Mouse (Mus musculus): ENCODE data around the gene Trim56. TPM values are rescaled to one million over a fixed set of nuclear protein-coding genes. Genes with fewer than 3 reads are reported as not detected.
"Not testable (repeated sequence)": the region's sequence is repeated elsewhere in the genome, so short reads cannot be mapped to it uniquely, and the experiment has no call there.

The Trim56 gene
- polyA plus RNA-seq, 1 experiment from 2014 or later, result 9.7 TPM

DNA sequence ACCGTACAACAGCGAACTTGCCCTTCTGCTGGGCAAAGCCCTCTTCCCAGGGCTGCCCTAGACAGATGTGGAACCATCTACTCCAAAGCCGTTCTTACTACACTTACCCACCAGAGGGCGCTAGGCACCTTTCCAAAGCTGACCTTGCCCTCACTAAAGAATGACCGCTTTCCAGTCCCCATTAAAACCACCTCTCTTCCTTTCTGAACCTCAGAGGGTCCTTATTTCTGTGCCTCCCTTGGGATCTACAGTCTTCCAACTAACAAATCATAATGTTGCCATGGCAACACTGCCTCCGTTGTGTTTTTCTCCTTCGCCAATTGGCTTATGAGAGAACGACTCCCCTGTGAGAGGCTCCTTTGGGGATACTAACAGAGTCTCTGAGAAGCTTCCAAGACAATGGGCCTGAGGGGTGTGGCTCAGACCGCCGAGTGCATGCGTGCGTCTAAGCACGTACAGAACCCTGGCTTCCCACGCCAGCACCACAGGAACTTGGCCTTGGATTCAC lies 6.7 kb upstream of the Trim56 start:
- Histone ChIP-seq H3K4me2 (0 out of 2 replicates have a peak overlapping the region, but pooled peaks have one; percentile 13), H3K9ac (no peak overlapping the region), H3K4me3 (replicated peaks) (no peak overlapping the region), H3K27me3 (replicated peaks) (no peaks in the 10 kb centered on the region), H3K9me3 (no peaks in the 10 kb centered on the region), H3K36me3 (no peaks in the 10 kb centered on the region), H3K4me1 (peaks cover 6% of the 10 kb centered on the region; the same call in 1 of the 2 replicates), H3K27ac (no peak overlapping the region)
- ATAC-seq (ENCODE audit: insufficient read depth, low FRiP score, low read depth), result peak; percentile 40
- WGBS, result 8% methylated on average over 14 of the region's 14 CpGs

DNA sequence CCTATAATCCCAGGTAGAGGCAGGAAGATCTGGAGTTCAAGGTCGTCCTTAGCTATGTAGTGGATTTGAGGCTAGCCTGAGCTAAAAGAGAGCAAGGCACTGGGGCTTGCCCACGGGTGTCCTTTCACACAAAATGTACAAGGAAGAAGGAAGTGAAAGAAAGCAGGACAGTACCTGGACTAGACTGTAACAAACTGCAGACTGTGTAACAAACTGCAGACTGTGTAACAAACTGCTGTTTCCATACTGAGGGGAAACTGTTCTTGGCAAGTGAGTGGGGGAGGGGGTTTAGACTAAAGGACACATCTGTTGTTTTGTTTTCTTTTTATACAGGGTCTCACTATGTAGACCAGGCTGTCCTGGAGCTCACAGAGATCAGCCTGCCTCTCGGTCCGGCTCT lies 5.3 kb upstream of the Trim56 start:
- no peak for ATAC-seq (ENCODE audit: insufficient read depth, low FRiP score, low read depth)
- H3K9me3 ChIP-seq, result no peaks in the 10 kb centered on the region
- peaks cover 11% of the 10 kb centered on the region; the same call in 1 of the 2 replicates for H3K4me1 ChIP-seq
- no peak overlapping the region for H3K27ac ChIP-seq
- H3K36me3 ChIP-seq, result no peaks in the 10 kb centered on the region
- H3K4me2 ChIP-seq, result no peak overlapping the region
- no peaks in the 10 kb centered on the region for H3K27me3 ChIP-seq (replicated peaks)
- H3K4me3 ChIP-seq (replicated peaks), result no peak overlapping the region
- no peak overlapping the region for H3K9ac ChIP-seq
- 71% methylated on average over 4 of the region's 4 CpGs for WGBS

GRCm38 (mm10) chr5:137118878-137119277 lies 2.9 kb upstream of the Trim56 start:
- Histone ChIP-seq H3K9me3 (no peaks in the 10 kb centered on the region), H3K36me3 (peaks cover 8% of the 10 kb centered on the region), H3K27me3 (replicated peaks) (no peaks in the 10 kb centered on the region), H3K27ac (no peak overlapping the region), H3K4me2 (no peak overlapping the region), H3K9ac (no peak overlapping the region), H3K4me3 (replicated peaks) (no peak overlapping the region), H3K4me1 (peaks cover 20% of the 10 kb centered on the region; the same call in 1 of the 2 replicates)
- 82% methylated on average over 4 of the region's 4 CpGs for WGBS
- ATAC-seq (ENCODE audit: insufficient read depth, low FRiP score, low read depth), result no peak

- H3K4me1 ChIP-seq, result peaks cover 19% of the 10 kb centered on the region; the same call in 1 of the 2 replicates
Observed at GRCm38 (mm10) chr5:137117994-137118393, 2.0 kb upstream of the Trim56 start.

DNA sequence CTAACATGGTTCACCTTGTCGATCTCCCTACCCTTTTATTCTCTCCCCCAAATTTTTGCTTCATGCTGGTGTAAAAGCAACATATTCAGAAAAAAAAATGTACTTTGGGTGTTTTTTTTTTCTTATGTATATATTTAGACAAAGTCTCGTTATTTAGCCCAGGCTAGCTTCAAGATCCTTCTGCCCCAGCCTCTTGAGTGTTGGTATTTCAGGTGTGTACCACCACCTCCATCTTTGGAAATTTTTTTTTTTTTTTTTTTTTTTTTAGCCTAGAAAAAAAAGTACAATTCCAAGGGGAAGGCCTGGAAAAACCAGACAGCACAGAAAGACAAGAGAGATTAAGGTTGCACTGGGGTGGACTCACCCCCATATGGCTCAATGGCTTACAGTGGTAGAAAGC lies 978 bp upstream of the Trim56 start:
- H3K27me3 ChIP-seq (replicated peaks), result no peaks in the 10 kb centered on the region
- peaks cover 22% of the 10 kb centered on the region for H3K36me3 ChIP-seq
- ATAC-seq (ENCODE audit: insufficient read depth, low FRiP score, low read depth), result no peak
- no peaks in the 10 kb centered on the region for H3K9me3 ChIP-seq
- H3K9ac ChIP-seq, result no peak overlapping the region
- H3K4me2 ChIP-seq, result no peak overlapping the region
- 75% methylated on average over 2 of the region's 2 CpGs for WGBS
- H3K4me1 ChIP-seq, result peaks cover 14% of the 10 kb centered on the region; the same call in 1 of the 2 replicates
- H3K27ac ChIP-seq, result no peak overlapping the region
- no peak overlapping the region for H3K4me3 ChIP-seq (replicated peaks)

More at GRCm38 (mm10) chr5:137117994-137118393, 2.0 kb upstream of the Trim56 start:
- not testable (repeated sequence) for H3K4me2 ChIP-seq; H3K4me3 ChIP-seq (replicated peaks); H3K9ac ChIP-seq; H3K27ac ChIP-seq; H3K9me3 ChIP-seq; H3K27me3 ChIP-seq (replicated peaks); ATAC-seq (ENCODE audit: insufficient read depth, low FRiP score, low read depth)
- WGBS, result 85% methylated on average over 3 of the region's 3 CpGs
- peaks cover 17% of the 10 kb centered on the region for H3K36me3 ChIP-seq

DNA sequence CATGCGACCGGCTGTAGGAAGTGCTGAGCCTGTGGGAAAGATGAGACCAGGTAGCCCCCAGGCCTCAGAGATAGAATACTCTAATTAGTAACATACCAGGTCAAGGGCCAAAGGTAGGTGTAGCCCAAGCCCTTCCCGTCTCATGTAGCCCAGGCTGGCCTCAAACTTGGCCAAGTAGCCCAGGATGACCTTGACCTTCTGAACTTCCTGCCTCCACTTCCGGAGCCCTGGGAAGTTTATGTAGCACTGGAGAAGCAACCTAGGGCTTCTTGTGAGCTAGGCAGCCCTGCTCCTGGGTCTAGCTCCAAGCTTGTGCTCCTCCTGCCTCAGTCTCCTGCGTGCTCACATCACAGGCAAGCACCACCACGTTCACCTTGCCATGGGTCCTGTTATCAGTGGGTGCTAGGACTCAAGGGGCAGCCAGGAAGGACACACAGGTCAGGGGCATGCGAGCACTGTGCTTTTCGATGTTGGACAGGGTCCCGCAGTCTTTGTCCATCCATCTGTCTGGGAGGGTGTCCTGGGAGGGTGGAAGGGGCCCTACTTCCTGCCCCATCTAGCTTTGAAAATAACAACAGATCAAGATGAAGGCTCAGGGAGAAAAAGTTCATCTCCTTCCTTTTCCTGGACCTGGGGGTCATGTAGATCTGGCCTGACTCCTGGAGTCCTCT lies 983 bp downstream of the Trim56 start:
- peak overlapping the region; percentile 68 for H3K4me3 ChIP-seq (replicated peaks)
- WGBS, result 60% methylated on average over 9 of the region's 9 CpGs
- peak overlapping the region; percentile 79 for H3K4me2 ChIP-seq
- no peaks in the 10 kb centered on the region for H3K27me3 ChIP-seq (replicated peaks)
- no peak for ATAC-seq (ENCODE audit: insufficient read depth, low FRiP score, low read depth)
- peaks cover 14% of the 10 kb centered on the region; the same call in 1 of the 2 replicates for H3K4me1 ChIP-seq
- H3K36me3 ChIP-seq, result peaks cover 22% of the 10 kb centered on the region
- H3K9me3 ChIP-seq, result no peaks in the 10 kb centered on the region
- peak overlapping the region; percentile 48; the same call in 1 of the 2 replicates for H3K9ac ChIP-seq
- H3K27ac ChIP-seq, result no peak overlapping the region; the same call in 1 of the 2 replicates

DNA sequence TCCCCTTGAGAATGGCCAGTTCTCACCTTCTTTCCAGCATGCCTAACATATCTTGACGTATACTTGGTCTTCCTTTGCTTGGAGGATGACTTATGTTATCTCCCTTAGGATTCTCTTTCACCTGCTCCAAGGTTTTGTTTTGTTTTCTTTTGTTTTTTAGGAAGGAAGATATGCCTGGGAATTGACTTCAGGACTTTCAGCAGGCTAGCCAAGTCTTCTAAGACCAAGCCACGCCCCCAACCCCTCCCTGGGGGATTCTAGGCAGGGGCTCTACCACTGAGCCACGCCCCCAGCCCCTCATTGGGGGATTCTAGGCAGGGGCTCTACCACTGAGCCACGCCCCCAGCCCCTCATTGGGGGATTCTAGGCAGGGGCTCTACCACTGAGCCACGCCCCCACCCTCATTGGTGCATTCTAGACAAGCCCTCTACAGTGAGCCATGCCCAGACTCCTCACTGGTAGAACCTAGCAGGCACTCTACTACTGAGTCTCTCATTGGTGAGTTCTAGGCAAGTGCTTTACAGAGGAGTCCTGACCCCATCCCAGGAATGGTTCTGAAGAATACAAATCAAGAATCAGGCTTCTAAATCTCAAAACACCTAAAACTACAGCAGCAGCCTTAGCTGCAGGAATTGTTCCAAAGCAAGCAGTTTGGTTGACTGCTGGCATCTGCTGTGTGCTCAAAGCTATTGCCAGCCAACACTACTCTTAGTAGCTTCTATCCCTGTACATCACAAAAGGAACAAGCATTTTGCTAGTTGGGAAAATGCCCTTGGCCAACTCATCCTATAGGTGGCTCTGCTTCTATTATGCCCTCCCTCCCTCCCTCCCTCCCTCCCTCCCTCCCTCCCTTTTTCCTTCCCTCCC lies 4.2 kb downstream of the Trim56 start:
- 88% methylated on average over 5 of the region's 5 CpGs for WGBS
- H3K4me1 ChIP-seq, result peaks cover 13% of the 10 kb centered on the region; the same call in 1 of the 2 replicates
- H3K9ac ChIP-seq, result no peak overlapping the region
- no peak overlapping the region for H3K27ac ChIP-seq
- H3K27me3 ChIP-seq (replicated peaks), result no peaks in the 10 kb centered on the region
- no peak overlapping the region for H3K4me2 ChIP-seq
- peaks cover 22% of the 10 kb centered on the region for H3K36me3 ChIP-seq
- no peak overlapping the region for H3K4me3 ChIP-seq (replicated peaks)
- H3K9me3 ChIP-seq, result no peaks in the 10 kb centered on the region
- ATAC-seq (ENCODE audit: insufficient read depth, low FRiP score, low read depth), result no peak

DNA sequence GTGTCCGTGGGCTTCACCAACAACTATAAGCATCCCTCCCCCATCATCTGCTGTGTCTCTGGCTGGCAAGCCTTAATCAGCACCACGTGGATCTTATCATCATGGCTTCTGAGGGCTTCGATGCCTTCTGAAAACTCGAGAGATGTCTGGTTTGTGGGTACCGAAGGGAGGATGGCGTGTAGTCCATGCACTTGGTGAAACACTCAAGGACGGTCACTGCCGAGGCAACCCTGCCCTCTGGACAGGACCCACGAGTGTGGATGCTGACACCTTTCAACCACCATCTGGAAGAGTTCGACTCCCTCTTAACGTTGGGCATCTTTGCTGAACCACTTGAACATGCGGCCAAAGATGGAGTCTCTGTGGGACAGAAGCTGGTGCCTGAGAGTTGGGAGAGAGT lies 5.1 kb downstream of the Trim56 start:
- H3K36me3 ChIP-seq, result peaks cover 22% of the 10 kb centered on the region
- 91% methylated on average over 12 of the region's 12 CpGs for WGBS

GRCm38 (mm10) chr5:137109941-137110593 lies 5.9 kb downstream of the Trim56 start:
- H3K9ac ChIP-seq, result no peak overlapping the region
- no peaks in the 10 kb centered on the region for H3K27me3 ChIP-seq (replicated peaks)
- H3K9me3 ChIP-seq, result no peaks in the 10 kb centered on the region
- H3K36me3 ChIP-seq, result peaks cover 22% of the 10 kb centered on the region
- no peak for ATAC-seq (ENCODE audit: insufficient read depth, low FRiP score, low read depth)
- WGBS, result 60% methylated on average over 25 of the region's 25 CpGs
- H3K27ac ChIP-seq, result no peak overlapping the region
- no peak overlapping the region for H3K4me3 ChIP-seq (replicated peaks)
- H3K4me2 ChIP-seq, result no peak overlapping the region
- H3K4me1 ChIP-seq, result 0 out of 2 replicates have a peak, but pooled peaks cover 2% of the 10 kb centered on the region

More for the DNA sequence above, 5.1 kb downstream of the Trim56 start:
- Histone ChIP-seq H3K4me3 (replicated peaks) (no peak overlapping the region), H3K27me3 (replicated peaks) (no peaks in the 10 kb centered on the region), H3K27ac (no peak overlapping the region), H3K9ac (no peak overlapping the region), H3K4me2 (no peak overlapping the region), H3K9me3 (no peaks in the 10 kb centered on the region), H3K4me1 (0 out of 2 replicates have a peak, but pooled peaks cover 7% of the 10 kb centered on the region)
- no peak for ATAC-seq (ENCODE audit: insufficient read depth, low FRiP score, low read depth)

GRCm38 (mm10) chr5:137108111-137108510 lies 7.9 kb downstream of the Trim56 start:
- 66% methylated on average over 6 of the region's 6 CpGs for WGBS
- Histone ChIP-seq H3K36me3 (peaks cover 7% of the 10 kb centered on the region), H3K9me3 (no peaks in the 10 kb centered on the region), H3K27ac (no peak overlapping the region), H3K4me3 (replicated peaks) (no peak overlapping the region), H3K4me1 (no peaks in the 10 kb centered on the region), H3K9ac (no peak overlapping the region), H3K4me2 (no peak overlapping the region), H3K27me3 (replicated peaks) (no peaks in the 10 kb centered on the region)
- ATAC-seq (ENCODE audit: insufficient read depth, low FRiP score, low read depth), result no peak

GRCm38 (mm10) chr5:137107670-137108069 lies 8.3 kb downstream of the Trim56 start:
- H3K4me2 ChIP-seq, result no peak overlapping the region
- no peak for ATAC-seq (ENCODE audit: insufficient read depth, low FRiP score, low read depth)
- H3K27me3 ChIP-seq (replicated peaks), result no peaks in the 10 kb centered on the region
- H3K36me3 ChIP-seq, result peaks cover 2% of the 10 kb centered on the region
- H3K9me3 ChIP-seq, result no peaks in the 10 kb centered on the region
- no peak overlapping the region for H3K27ac ChIP-seq
- WGBS, result 81% methylated on average over 8 of the region's 8 CpGs
- no peak overlapping the region for H3K9ac ChIP-seq
- no peaks in the 10 kb centered on the region for H3K4me1 ChIP-seq
- no peak overlapping the region for H3K4me3 ChIP-seq (replicated peaks)
